Mouse (Mus musculus) G1E (cell line): ENCODE data around the gene Tmx4.

Experiments
- CTCF ChIP-seq: IDR thresholded peaks from 2 replicates; pipeline ENCODE4 v1.5.1; 2012; ENCODE audit warnings: low read depth, low read length, inconsistent platforms, mixed read lengths
- GATA1 ChIP-seq: IDR thresholded peaks from 2 replicates; pipeline ENCODE4 v1.6.1; 2012; ENCODE audit warnings: borderline replicate concordance, low read length, inconsistent platforms, mixed read lengths
- TAL1 ChIP-seq: conservative IDR thresholded peaks from 2 replicates; pipeline ENCODE4 v1.6.1; 2012; ENCODE audit warnings: low read depth, low read length, inconsistent platforms, mixed read lengths

DNA sequence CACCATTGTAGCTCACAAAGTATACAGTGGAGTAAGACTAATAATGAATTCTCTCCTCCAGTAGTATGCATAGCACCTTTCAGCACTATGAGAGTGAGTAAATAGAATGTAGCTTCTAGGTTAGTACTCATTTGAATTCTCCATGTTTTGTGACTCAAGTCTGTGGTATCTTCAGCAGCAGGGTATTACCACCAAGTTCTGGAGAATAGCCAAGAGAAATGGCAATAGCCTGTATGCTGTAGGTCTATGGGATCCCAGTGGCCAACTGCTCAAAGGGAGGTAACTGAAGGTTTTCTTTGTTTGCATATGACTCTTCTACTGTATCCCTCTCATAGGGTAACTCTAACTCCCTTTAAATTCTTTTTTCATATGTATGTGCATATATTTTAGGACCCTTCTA lies 39.0 kb downstream of the Tmx4 start:
- TF ChIP-seq CTCF (no peak), GATA1 (no peak), TAL1 (no peak)
